Mouse (Mus musculus) right cerebral cortex, adult 18-20 months (tissue): ENCODE results near the gene Lhx3.

Experiments used
- DNase-seq: peaks from one replicate; pipeline ENCODE4 v3.0.0; 2022; ENCODE audit warnings: mixed read lengths

The Lhx3 gene

GRCm38 (mm10) chr2:26208126-26208789, at the start of gene Lhx3:
Gene Lhx3, minus strand, starts transcription at chr2:26208289.
- peak; percentile 35 for DNase-seq

GRCm38 (mm10) chr2:26257315-26258096, 49.4 kb upstream of the Lhx3 start:
- no peak for DNase-seq

- DNase-seq = no peak
Observed at GRCm38 (mm10) chr2:26254816-26255215, 46.7 kb upstream of the Lhx3 start.

- DNase-seq = no peak
Observed at GRCm38 (mm10) chr2:26252514-26253206, 44.6 kb upstream of the Lhx3 start.

GRCm38 (mm10) chr2:26247531-26247930, 39.4 kb upstream of the Lhx3 start:
- DNase-seq = no peak

- DNase-seq = no peak
Observed at GRCm38 (mm10) chr2:26240841-26241240, 32.8 kb upstream of the Lhx3 start.

- no peak for DNase-seq
Observed at GRCm38 (mm10) chr2:26240330-26240729, 32.2 kb upstream of the Lhx3 start.

GRCm38 (mm10) chr2:26237290-26237782, 29.2 kb upstream of the Lhx3 start, which contains the start of gene Qsox2:
Gene Qsox2, minus strand, starts transcription at chr2:26237525.
- DNase-seq = peak; percentile 87

GRCm38 (mm10) chr2:26236681-26237289, 28.7 kb upstream of the Lhx3 start:
- no peak for DNase-seq

GRCm38 (mm10) chr2:26234771-26235170, 26.7 kb upstream of the Lhx3 start:
- no peak for DNase-seq

- no peak for DNase-seq
Observed at GRCm38 (mm10) chr2:26234253-26234652, 26.2 kb upstream of the Lhx3 start.

- peak; percentile 32 for DNase-seq
Observed at GRCm38 (mm10) chr2:26231366-26231765, 23.3 kb upstream of the Lhx3 start.

GRCm38 (mm10) chr2:26230253-26230652, 22.2 kb upstream of the Lhx3 start:
- peak; percentile 31 for DNase-seq

- peak; percentile 59 for DNase-seq
Observed at GRCm38 (mm10) chr2:26227788-26228187, 19.7 kb upstream of the Lhx3 start.

GRCm38 (mm10) chr2:26225242-26225641, 17.2 kb upstream of the Lhx3 start:
- no peak for DNase-seq

- DNase-seq = no peak
Observed at GRCm38 (mm10) chr2:26223961-26224360, 15.9 kb upstream of the Lhx3 start.

GRCm38 (mm10) chr2:26214526-26214925, 6.4 kb upstream of the Lhx3 start:
- DNase-seq = no peak

GRCm38 (mm10) chr2:26209566-26209965, 1.5 kb upstream of the Lhx3 start:
- DNase-seq = no peak

- DNase-seq = no peak
Observed at GRCm38 (mm10) chr2:26207559-26207958, 530 bp downstream of the Lhx3 start.

- no peak for DNase-seq
Observed at GRCm38 (mm10) chr2:26205761-26206160, 2.3 kb downstream of the Lhx3 start.

- no peak for DNase-seq
Observed at GRCm38 (mm10) chr2:26205126-26205525, 3.0 kb downstream of the Lhx3 start.

- DNase-seq = peak; percentile 19
Observed at GRCm38 (mm10) chr2:26202849-26203475, 5.1 kb downstream of the Lhx3 start.
